Mouse (Mus musculus) forebrain, embryonic 12.5 days (tissue): ENCODE data around the gene Pin1rt1. TPM values are rescaled to one million over a fixed set of nuclear protein-coding genes. Genes with fewer than 3 reads are reported as not detected.
A peak's percentile ranks its signal among the peaks of the same experiment; 100 is the strongest.

ENCODE experiments used
- ATAC-seq: fragments of 200-750 bp; cut with Nextera tagmentation; 2 replicates; pipeline ENCODE4 v1.8.0; 2017; ENCODE audit warnings: moderate TSS enrichment; ENCODE audit not compliant: low FRiP score
- H3K27ac ChIP-seq: fragments of 300-500 bp; sonication (generic); 2 replicates; pipeline ENCODE4 v1.5.1; 2016; ENCODE audit warnings: mild to moderate bottlenecking
- H3K27me3 ChIP-seq: fragments of 300-500 bp; sonication (generic); 2 replicates; pipeline ENCODE4 v1.6.1; 2016; ENCODE audit warnings: mild to moderate bottlenecking
- H3K36me3 ChIP-seq: fragments of 300-500 bp; sonication (generic); replicated peaks from 2 replicates; pipeline ENCODE4 v1.6.1; 2016; ENCODE audit warnings: mild to moderate bottlenecking
- H3K4me1 ChIP-seq: fragments of 300-500 bp; sonication (generic); 2 replicates; pipeline ENCODE4 v1.6.1; 2016
- H3K4me2 ChIP-seq: fragments of 300-500 bp; sonication (generic); 2 replicates; pipeline ENCODE4 v1.6.1; 2016; ENCODE audit warnings: mild to moderate bottlenecking, moderate library complexity
- H3K4me3 ChIP-seq: fragments of 300-500 bp; sonication (generic); replicated peaks from 2 replicates; pipeline ENCODE4 v1.5.1; 2016; ENCODE audit warnings: mild to moderate bottlenecking
- H3K9ac ChIP-seq: fragments of 300-500 bp; sonication (generic); 2 replicates; pipeline ENCODE4 v1.6.1; 2016; ENCODE audit warnings: mild to moderate bottlenecking
- H3K9me3 ChIP-seq: fragments of 300-500 bp; sonication (generic); 2 replicates; pipeline ENCODE4 v1.6.1; 2016
- whole genome bisulfite sequencing: fragments of 180-500 bp; shearing (Covaris S2); methylation state at CpG from one replicate; pipeline ENCODE4 v1.1.7; 2016; 5-methylcytosine and 5-hydroxymethylcytosine counted together
- polyA plus RNA-seq: library from polyadenylated mRNA; unstranded; fragments of >200 nt; fragmentation: Nextera tagmentation; extraction: Ambion mirVana; gene quantifications from 2 replicates; pipeline ENCODE4 v1.2.1, GENCODE M21; 2016

The Pin1rt1 gene
- polyA plus RNA-seq, 1 experiment from 2014 or later, result not detected

- H3K9ac ChIP-seq, result peak overlapping the region; percentile 87
- H3K9me3 ChIP-seq, result no peaks in the 10 kb centered on the region
- peaks cover 23% of the 10 kb centered on the region for H3K4me1 ChIP-seq
- H3K36me3 ChIP-seq, result peaks cover 7% of the 10 kb centered on the region
- peak overlapping the region; percentile 66 for H3K4me2 ChIP-seq
- 21% methylated on average over 6 of the region's 6 CpGs for WGBS
- H3K4me3 ChIP-seq, result peak overlapping the region; percentile 87
- no peak; the same call in 1 of the 2 replicates for ATAC-seq
- peaks cover 5% of the 10 kb centered on the region; the same call in 1 of the 2 replicates for H3K27me3 ChIP-seq
- H3K27ac ChIP-seq, result peak overlapping the region; percentile 91; the same call in 1 of the 2 replicates
Measured at GRCm38 (mm10) chr2:104710670-104711370, 5.4 kb downstream of the Pin1rt1 start.

- H3K36me3 ChIP-seq, result peaks cover 16% of the 10 kb centered on the region
- ATAC-seq, result no peak
- no peak overlapping the region for H3K4me2 ChIP-seq
- no peak overlapping the region for H3K9ac ChIP-seq
- peaks cover 23% of the 10 kb centered on the region for H3K4me1 ChIP-seq
- no peak overlapping the region for H3K4me3 ChIP-seq
- peaks cover 5% of the 10 kb centered on the region; the same call in 1 of the 2 replicates for H3K27me3 ChIP-seq
- no peaks in the 10 kb centered on the region for H3K9me3 ChIP-seq
- WGBS, result 70% methylated on average over 6 of the region's 6 CpGs
- no peak overlapping the region for H3K27ac ChIP-seq
Measured at GRCm38 (mm10) chr2:104709786-104710337, 6.3 kb downstream of the Pin1rt1 start.

- no peak for ATAC-seq
- Histone ChIP-seq H3K4me1 (no peaks in the 10 kb centered on the region), H3K9ac (no peak overlapping the region), H3K4me3 (no peak overlapping the region), H3K4me2 (no peak overlapping the region), H3K27me3 (no peaks in the 10 kb centered on the region), H3K36me3 (peaks cover 24% of the 10 kb centered on the region), H3K9me3 (no peaks in the 10 kb centered on the region), H3K27ac (no peak overlapping the region)
- 72% methylated on average over 3 of the region's 3 CpGs for WGBS
Measured at GRCm38 (mm10) chr2:104704355-104704754, 11.8 kb downstream of the Pin1rt1 start.

GRCm38 (mm10) chr2:104703158-104703557 lies 13.0 kb downstream of the Pin1rt1 start:
- no peak for ATAC-seq
- Histone ChIP-seq H3K4me3 (no peak overlapping the region), H3K4me1 (no peaks in the 10 kb centered on the region), H3K9ac (no peak overlapping the region), H3K36me3 (peaks cover 20% of the 10 kb centered on the region), H3K4me2 (no peak overlapping the region), H3K9me3 (no peaks in the 10 kb centered on the region), H3K27ac (no peak overlapping the region), H3K27me3 (no peaks in the 10 kb centered on the region)
- WGBS, result 65% methylated on average over 3 of the region's 3 CpGs

- Histone ChIP-seq H3K4me2 (no peak overlapping the region), H3K36me3 (peaks cover 11% of the 10 kb centered on the region), H3K9me3 (no peaks in the 10 kb centered on the region), H3K4me1 (no peaks in the 10 kb centered on the region), H3K27ac (no peak overlapping the region), H3K4me3 (no peak overlapping the region), H3K27me3 (no peaks in the 10 kb centered on the region), H3K9ac (no peak overlapping the region)
- 90% methylated on average over 11 of the region's 11 CpGs for WGBS
- ATAC-seq, result no peak
Measured at GRCm38 (mm10) chr2:104699659-104700058, 16.5 kb downstream of the Pin1rt1 start.

- Histone ChIP-seq H3K9me3 (no peaks in the 10 kb centered on the region), H3K36me3 (peaks cover 4% of the 10 kb centered on the region), H3K4me3 (no peak overlapping the region), H3K27me3 (no peaks in the 10 kb centered on the region), H3K4me1 (no peaks in the 10 kb centered on the region), H3K27ac (no peak overlapping the region), H3K9ac (no peak overlapping the region), H3K4me2 (no peak overlapping the region)
- ATAC-seq, result no peak
- 80% methylated on average over 2 of the region's 2 CpGs for WGBS
Measured at GRCm38 (mm10) chr2:104692551-104692950, 23.6 kb downstream of the Pin1rt1 start.

GRCm38 (mm10) chr2:104690720-104691119 lies 25.5 kb downstream of the Pin1rt1 start:
- H3K9ac ChIP-seq, result no peak overlapping the region
- no peaks in the 10 kb centered on the region for H3K27me3 ChIP-seq
- no peaks in the 10 kb centered on the region for H3K36me3 ChIP-seq
- no peaks in the 10 kb centered on the region for H3K9me3 ChIP-seq
- H3K27ac ChIP-seq, result no peak overlapping the region
- H3K4me2 ChIP-seq, result no peak overlapping the region
- 81% methylated on average over 4 of the region's 4 CpGs for WGBS
- no peak for ATAC-seq
- no peaks in the 10 kb centered on the region for H3K4me1 ChIP-seq
- no peak overlapping the region for H3K4me3 ChIP-seq

GRCm38 (mm10) chr2:104688724-104689123 lies 27.5 kb downstream of the Pin1rt1 start:
- no peak for ATAC-seq
- Histone ChIP-seq H3K27me3 (no peaks in the 10 kb centered on the region), H3K4me1 (no peaks in the 10 kb centered on the region), H3K36me3 (peaks cover 8% of the 10 kb centered on the region), H3K9ac (no peak overlapping the region), H3K4me2 (no peak overlapping the region), H3K9me3 (no peaks in the 10 kb centered on the region), H3K4me3 (no peak overlapping the region), H3K27ac (no peak overlapping the region)
- 82% methylated on average over 8 of the region's 8 CpGs for WGBS

GRCm38 (mm10) chr2:104688321-104688720 lies 27.9 kb downstream of the Pin1rt1 start:
- Histone ChIP-seq H3K27ac (no peak overlapping the region), H3K4me1 (no peaks in the 10 kb centered on the region), H3K4me2 (no peak overlapping the region), H3K36me3 (peaks cover 12% of the 10 kb centered on the region), H3K9ac (no peak overlapping the region), H3K27me3 (no peaks in the 10 kb centered on the region), H3K4me3 (no peak overlapping the region), H3K9me3 (no peaks in the 10 kb centered on the region)
- no peak for ATAC-seq
- WGBS, result 86% methylated on average over 3 of the region's 3 CpGs

- H3K27me3 ChIP-seq, result no peaks in the 10 kb centered on the region
- no peak overlapping the region for H3K9ac ChIP-seq
- no peak overlapping the region for H3K4me3 ChIP-seq
- H3K36me3 ChIP-seq, result peaks cover 12% of the 10 kb centered on the region
- ATAC-seq, result no peak
- no peak overlapping the region for H3K27ac ChIP-seq
- H3K9me3 ChIP-seq, result no peaks in the 10 kb centered on the region
- H3K4me1 ChIP-seq, result no peaks in the 10 kb centered on the region
- H3K4me2 ChIP-seq, result no peak overlapping the region
- 66% methylated on average over 3 of the region's 3 CpGs for WGBS
Measured at GRCm38 (mm10) chr2:104687261-104687660, 28.9 kb downstream of the Pin1rt1 start.

- peak; percentile 90 for ATAC-seq
- H3K9me3 ChIP-seq, result no peaks in the 10 kb centered on the region
- WGBS, result 8% methylated on average over 13 of the region's 13 CpGs
Measured at GRCm38 (mm10) chr2:104685418-104685817, 30.8 kb downstream of the Pin1rt1 start.

GRCm38 (mm10) chr2:104684771-104685170 lies 31.4 kb downstream of the Pin1rt1 start:
- H3K27ac ChIP-seq, result no peak overlapping the region
- H3K4me3 ChIP-seq, result no peak overlapping the region
- H3K27me3 ChIP-seq, result no peaks in the 10 kb centered on the region
- no peaks in the 10 kb centered on the region for H3K4me1 ChIP-seq
- H3K9ac ChIP-seq, result no peak overlapping the region
- H3K36me3 ChIP-seq, result peaks cover 31% of the 10 kb centered on the region
- H3K4me2 ChIP-seq, result no peak overlapping the region
- no peaks in the 10 kb centered on the region for H3K9me3 ChIP-seq
- WGBS, result 95% methylated on average over 4 of the region's 4 CpGs
- no peak for ATAC-seq

More at GRCm38 (mm10) chr2:104685418-104685817, 30.8 kb downstream of the Pin1rt1 start:
- Histone ChIP-seq H3K36me3 (peaks cover 28% of the 10 kb centered on the region), H3K4me2 (no peak overlapping the region), H3K4me3 (no peak overlapping the region), H3K27ac (no peak overlapping the region), H3K27me3 (no peaks in the 10 kb centered on the region), H3K4me1 (no peaks in the 10 kb centered on the region), H3K9ac (no peak overlapping the region)

- H3K4me2 ChIP-seq, result no peak overlapping the region
- ATAC-seq, result no peak
- 0 out of 2 replicates have a peak, but pooled peaks cover 3% of the 10 kb centered on the region for H3K4me1 ChIP-seq
- no peak overlapping the region for H3K9ac ChIP-seq
- 88% methylated on average over 3 of the region's 3 CpGs for WGBS
- H3K9me3 ChIP-seq, result no peaks in the 10 kb centered on the region
- H3K36me3 ChIP-seq, result peaks cover 21% of the 10 kb centered on the region
- H3K4me3 ChIP-seq, result no peak overlapping the region
- no peaks in the 10 kb centered on the region for H3K27me3 ChIP-seq
- no peak overlapping the region for H3K27ac ChIP-seq
Measured at GRCm38 (mm10) chr2:104677326-104677725, 38.9 kb downstream of the Pin1rt1 start.
